Mouse (Mus musculus): Measurements from ENCODE around the gene Rps6kb1. TPM values are rescaled to one million over a fixed set of nuclear protein-coding genes. Genes with fewer than 3 reads are reported as not detected.

The Rps6kb1 gene
- 1.5 and 3.9 TPM in 2 replicates for polyA plus RNA-seq (2012; rRNA removed)

DNA sequence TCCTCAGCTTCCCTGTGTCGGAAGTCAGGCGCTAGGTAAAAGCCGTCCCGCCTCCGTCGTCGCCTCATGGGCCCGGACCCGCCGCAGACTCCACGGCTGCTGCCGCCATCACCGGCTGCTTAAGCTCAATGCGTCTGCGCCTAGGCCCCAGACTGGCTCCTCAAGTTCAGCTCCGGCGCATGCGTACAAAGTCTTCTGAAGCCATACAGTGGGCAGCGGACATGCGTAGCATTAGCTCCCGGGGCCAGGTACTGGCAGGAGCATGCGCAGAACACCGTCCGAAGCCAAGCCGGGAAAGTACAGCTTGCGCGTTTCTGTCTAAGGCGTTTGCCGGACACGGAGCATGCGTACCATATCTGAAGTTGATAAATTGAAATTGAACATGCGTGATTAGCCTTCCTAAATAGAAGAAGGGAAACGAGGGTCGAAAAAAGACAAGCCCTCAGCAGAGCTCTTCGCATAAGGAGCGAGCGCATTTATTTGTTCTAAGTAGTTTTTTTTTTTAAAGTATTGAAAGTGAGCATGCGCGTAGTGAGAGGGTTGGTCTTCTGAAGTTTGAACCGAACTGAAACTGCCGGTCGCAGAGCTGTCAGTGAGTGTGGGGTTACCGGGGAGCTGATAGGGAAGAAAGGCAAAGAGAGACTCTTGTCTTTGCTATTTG is at the start of gene Rps6kb1, which contains the start of gene Tubd1:
Gene Rps6kb1, minus strand, starts transcription at position 167 of the 661 bp plus-strand sequence.
Gene Tubd1, plus strand, starts transcription at position 353 of the 661 bp plus-strand sequence.
- WGBS = under 1% methylated on average over 43 of the region's 43 CpGs
- Histone ChIP-seq H3K4me1 (ENCODE audit: control insufficient read depth, insufficient read depth, insufficient read length, low read length) (no peaks in the 10 kb centered on the region), H3K27ac (ENCODE audit: insufficient read depth, low read depth, low read length) (peak within 1 kb of the TSS; percentile 76), H3K4me3 (ENCODE audit: low read depth, low read length) (peak within 1 kb of the TSS; percentile 76), H3K36me3 (ENCODE audit: control insufficient read depth, insufficient read depth, low read length) (peaks cover 7% of the 10 kb centered on the region), H3K27me3 (ENCODE audit: control insufficient read depth, insufficient read depth, low read length) (no peaks in the 10 kb centered on the region)
- TF ChIP-seq POLR2A (IDR thresholded peaks at IDR 0.05; ENCODE audit: low read depth, low read length) (peak; percentile 98), CTCF (IDR thresholded peaks at IDR 0.05; ENCODE audit: extremely low read depth, insufficient read length, insufficient replicate concordance, low read depth, low read length) (no peak)

DNA sequence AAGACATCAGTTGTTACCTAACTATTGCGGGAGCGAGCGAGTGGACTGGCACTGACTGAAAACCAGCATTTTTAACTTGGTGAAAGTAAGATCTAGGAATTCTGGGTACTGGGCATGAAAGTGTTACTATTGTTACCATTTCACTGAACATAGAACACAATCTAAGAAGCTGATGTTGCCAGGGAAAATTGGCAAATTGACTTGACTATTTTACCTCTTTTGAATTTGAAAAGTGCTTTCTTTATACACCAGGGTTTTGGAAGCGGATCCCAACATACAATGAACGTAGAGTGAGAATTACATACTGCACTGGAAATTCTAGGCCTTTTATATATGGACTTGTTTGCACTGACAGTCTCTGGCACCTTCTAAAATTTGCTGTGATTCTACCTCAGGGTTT is 48.8 kb upstream of the Rps6kb1 start:
- H3K36me3 ChIP-seq (ENCODE audit: control insufficient read depth, insufficient read depth, low read length) = peaks cover 6% of the 10 kb centered on the region
- 63% methylated on average over 5 of the region's 5 CpGs for WGBS
- H3K27me3 ChIP-seq (ENCODE audit: control insufficient read depth, insufficient read depth, low read length) = no peaks in the 10 kb centered on the region
- no peak for TF ChIP-seq CTCF (IDR thresholded peaks at IDR 0.05; ENCODE audit: extremely low read depth, insufficient read length, insufficient replicate concordance, low read depth, low read length)
- no peak for TF ChIP-seq POLR2A (IDR thresholded peaks at IDR 0.05; ENCODE audit: low read depth, low read length)
- H3K4me1 ChIP-seq (ENCODE audit: control insufficient read depth, insufficient read depth, insufficient read length, low read length) = peaks cover 9% of the 10 kb centered on the region; the same call in 1 of the 2 replicates
- H3K27ac ChIP-seq (ENCODE audit: insufficient read depth, low read depth, low read length) = peak overlapping the region; percentile 75
- no peak overlapping the region for H3K4me3 ChIP-seq (ENCODE audit: low read depth, low read length)

DNA sequence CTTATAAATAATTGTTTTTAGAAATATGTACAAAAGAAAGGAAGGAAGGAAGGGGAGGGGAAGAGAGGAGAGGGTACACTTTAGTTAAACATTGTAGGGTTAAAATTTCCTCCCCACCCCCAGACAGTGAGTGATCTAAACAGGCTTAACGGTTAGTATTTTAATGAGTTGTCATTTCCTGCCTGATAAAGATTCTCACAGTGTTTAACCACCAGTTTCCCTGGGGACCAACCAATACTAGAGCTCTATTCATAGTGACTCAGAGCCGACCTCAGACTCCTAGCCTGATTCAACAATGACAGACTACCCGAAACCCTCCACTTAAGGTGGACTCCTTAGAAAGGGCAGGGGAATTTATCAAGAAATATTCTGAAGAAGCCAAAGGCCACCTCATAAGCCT is 48.4 kb upstream of the Rps6kb1 start:
- 9% methylated on average over 3 of the region's 3 CpGs for WGBS
- Histone ChIP-seq H3K4me3 (ENCODE audit: low read depth, low read length) (no peak overlapping the region), H3K36me3 (ENCODE audit: control insufficient read depth, insufficient read depth, low read length) (peaks cover 3% of the 10 kb centered on the region), H3K4me1 (ENCODE audit: control insufficient read depth, insufficient read depth, insufficient read length, low read length) (peaks cover 12% of the 10 kb centered on the region), H3K27me3 (ENCODE audit: control insufficient read depth, insufficient read depth, low read length) (no peaks in the 10 kb centered on the region), H3K27ac (ENCODE audit: insufficient read depth, low read depth, low read length) (peak overlapping the region; percentile 75)
- TF ChIP-seq CTCF (IDR thresholded peaks at IDR 0.05; ENCODE audit: extremely low read depth, insufficient read length, insufficient replicate concordance, low read depth, low read length) (no peak), POLR2A (IDR thresholded peaks at IDR 0.05; ENCODE audit: low read depth, low read length) (no peak)

DNA sequence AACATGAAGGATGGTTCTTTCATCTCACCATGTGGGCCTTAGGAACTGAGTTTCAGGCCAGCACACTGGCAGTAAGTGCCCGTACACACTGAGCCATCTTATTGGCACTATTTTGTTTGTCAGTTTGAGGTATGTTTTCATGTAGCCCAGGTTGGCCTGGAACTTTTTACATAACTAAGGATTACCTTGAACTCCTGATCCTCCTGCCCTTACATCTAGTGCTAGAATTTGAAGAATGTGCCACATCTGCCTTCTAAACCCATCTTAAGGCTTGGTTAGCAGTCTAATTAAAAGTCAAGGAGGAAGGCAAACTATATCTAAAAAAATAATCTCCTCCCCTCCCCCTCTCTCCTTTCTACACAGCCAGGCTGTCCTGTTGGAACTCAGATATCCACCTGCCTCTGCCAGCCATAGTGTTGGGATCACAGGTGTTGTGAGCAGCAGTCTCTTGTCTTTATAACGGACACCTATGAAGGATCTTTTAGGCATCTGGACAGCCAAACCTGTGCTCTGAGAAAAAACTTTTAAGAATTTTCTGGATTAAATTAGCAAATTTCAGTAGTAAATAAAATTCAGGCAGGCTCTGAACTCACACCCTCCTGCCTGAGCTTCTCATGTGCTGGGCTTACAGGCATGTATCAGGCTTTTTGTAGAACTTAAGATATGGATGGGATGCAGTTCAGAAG is 47.5 kb upstream of the Rps6kb1 start:
- no peak overlapping the region for H3K4me3 ChIP-seq (ENCODE audit: low read depth, low read length)
- peaks cover 14% of the 10 kb centered on the region for H3K4me1 ChIP-seq (ENCODE audit: control insufficient read depth, insufficient read depth, insufficient read length, low read length)
- no peaks in the 10 kb centered on the region for H3K27me3 ChIP-seq (ENCODE audit: control insufficient read depth, insufficient read depth, low read length)
- TF ChIP-seq POLR2A (IDR thresholded peaks at IDR 0.05; ENCODE audit: low read depth, low read length) = no peak
- no peak for TF ChIP-seq CTCF (IDR thresholded peaks at IDR 0.05; ENCODE audit: extremely low read depth, insufficient read length, insufficient replicate concordance, low read depth, low read length)
- H3K27ac ChIP-seq (ENCODE audit: insufficient read depth, low read depth, low read length) = peak overlapping the region; percentile 43
- 73% methylated on average over 2 of the region's 2 CpGs for WGBS
- peaks cover 2% of the 10 kb centered on the region for H3K36me3 ChIP-seq (ENCODE audit: control insufficient read depth, insufficient read depth, low read length)

DNA sequence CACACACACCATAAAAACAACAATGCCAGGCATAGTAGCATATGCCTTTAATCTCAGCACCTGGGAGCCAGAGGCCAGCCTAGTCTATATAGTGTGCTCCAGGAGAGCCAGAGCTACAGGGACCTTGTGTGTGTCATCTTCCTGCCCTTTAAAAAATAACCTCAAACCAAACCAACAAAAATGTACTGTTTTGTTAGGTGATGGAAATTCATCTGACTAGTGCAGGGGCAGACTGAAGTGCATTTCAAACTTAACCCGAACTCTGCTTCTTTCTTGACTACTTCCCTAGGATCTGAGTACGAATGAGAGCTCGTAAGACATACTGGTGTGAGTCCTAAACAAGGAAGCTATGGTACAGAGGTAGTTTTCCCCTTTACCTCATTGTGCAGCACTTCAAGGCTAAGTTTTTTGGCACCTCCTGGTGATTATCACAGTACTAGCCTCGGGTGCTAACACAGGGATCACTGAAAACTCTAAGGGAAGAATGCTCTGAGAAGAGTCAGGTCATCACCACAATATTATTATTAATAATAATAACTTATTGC is 46.8 kb upstream of the Rps6kb1 start:
- peaks cover 14% of the 10 kb centered on the region for H3K4me1 ChIP-seq (ENCODE audit: control insufficient read depth, insufficient read depth, insufficient read length, low read length)
- 53% methylated on average over 4 of the region's 4 CpGs for WGBS
- H3K27me3 ChIP-seq (ENCODE audit: control insufficient read depth, insufficient read depth, low read length) = no peaks in the 10 kb centered on the region
- TF ChIP-seq CTCF (IDR thresholded peaks at IDR 0.05; ENCODE audit: extremely low read depth, insufficient read length, insufficient replicate concordance, low read depth, low read length) = no peak
- H3K4me3 ChIP-seq (ENCODE audit: low read depth, low read length) = no peak overlapping the region
- H3K36me3 ChIP-seq (ENCODE audit: control insufficient read depth, insufficient read depth, low read length) = no peaks in the 10 kb centered on the region
- peak overlapping the region; percentile 49 for H3K27ac ChIP-seq (ENCODE audit: insufficient read depth, low read depth, low read length)

DNA sequence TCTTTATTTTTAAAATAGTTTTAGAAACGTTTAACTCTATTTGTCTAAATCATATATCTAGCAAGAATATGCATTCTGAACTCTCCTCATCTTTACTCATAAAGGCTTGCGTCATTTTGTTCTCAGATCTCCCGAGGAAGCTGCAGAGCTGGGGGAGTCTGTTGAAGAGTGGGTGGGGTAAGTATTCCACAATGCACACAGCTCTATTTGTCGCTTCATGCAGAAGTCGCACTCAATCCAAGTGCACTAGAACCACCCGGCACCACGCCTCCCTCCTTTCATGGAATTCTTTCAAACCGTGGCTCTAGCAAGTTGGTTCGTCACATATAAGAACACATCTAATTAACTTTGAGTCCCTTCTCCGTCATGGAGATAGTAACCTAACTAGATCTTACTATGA is 46.0 kb upstream of the Rps6kb1 start:
- peaks cover 2% of the 10 kb centered on the region; the same call in 1 of the 2 replicates for H3K36me3 ChIP-seq (ENCODE audit: control insufficient read depth, insufficient read depth, low read length)
- H3K27me3 ChIP-seq (ENCODE audit: control insufficient read depth, insufficient read depth, low read length) = no peaks in the 10 kb centered on the region
- H3K4me3 ChIP-seq (ENCODE audit: low read depth, low read length) = no peak overlapping the region
- no peak overlapping the region for H3K27ac ChIP-seq (ENCODE audit: insufficient read depth, low read depth, low read length)
- TF ChIP-seq CTCF (IDR thresholded peaks at IDR 0.05; ENCODE audit: extremely low read depth, insufficient read length, insufficient replicate concordance, low read depth, low read length) = no peak
- no peak for TF ChIP-seq POLR2A (IDR thresholded peaks at IDR 0.05; ENCODE audit: low read depth, low read length)
- peaks cover 8% of the 10 kb centered on the region for H3K4me1 ChIP-seq (ENCODE audit: control insufficient read depth, insufficient read depth, insufficient read length, low read length)
- WGBS = 87% methylated on average over 10 of the region's 10 CpGs

DNA sequence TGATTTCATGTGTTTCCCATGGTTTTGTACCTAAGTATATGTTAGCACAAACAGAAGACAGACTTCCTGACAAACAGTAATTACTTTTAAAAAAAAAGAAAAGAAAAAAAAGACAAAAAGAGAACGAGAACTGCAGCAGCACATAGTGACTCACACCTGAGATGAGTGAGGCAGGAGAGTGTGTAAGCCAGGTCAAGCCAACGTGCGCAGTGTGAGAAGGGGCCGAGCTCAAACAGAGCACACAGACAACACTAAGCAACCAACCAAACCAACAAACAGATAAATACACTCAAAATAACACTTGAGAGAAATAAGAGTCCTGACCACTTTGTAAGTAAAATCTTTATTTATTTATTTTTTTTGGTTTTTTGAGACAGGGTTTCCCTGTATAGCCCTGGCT is 45.5 kb upstream of the Rps6kb1 start:
- Histone ChIP-seq H3K27ac (ENCODE audit: insufficient read depth, low read depth, low read length) (no peak overlapping the region), H3K4me1 (ENCODE audit: control insufficient read depth, insufficient read depth, insufficient read length, low read length) (peaks cover 8% of the 10 kb centered on the region), H3K36me3 (ENCODE audit: control insufficient read depth, insufficient read depth, low read length) (peaks cover 7% of the 10 kb centered on the region; the same call in 1 of the 2 replicates), H3K27me3 (ENCODE audit: control insufficient read depth, insufficient read depth, low read length) (no peaks in the 10 kb centered on the region), H3K4me3 (ENCODE audit: low read depth, low read length) (no peak overlapping the region)
- TF ChIP-seq CTCF (IDR thresholded peaks at IDR 0.05; ENCODE audit: extremely low read depth, insufficient read length, insufficient replicate concordance, low read depth, low read length) (no peak), POLR2A (IDR thresholded peaks at IDR 0.05; ENCODE audit: low read depth, low read length) (no peak)
- 80% methylated on average over 4 of the region's 4 CpGs for WGBS

Measured in small intestine, adult 2 months (tissue).